Mouse (Mus musculus): ENCODE results near the gene Gm28230. TPM values are rescaled to one million over a fixed set of nuclear protein-coding genes. Genes with fewer than 3 reads are reported as not detected.
A peak's percentile ranks its signal among the peaks of the same experiment; 100 is the strongest.

The Gm28230 gene
- total RNA-seq, 1 experiment from 2014 or later, result not detected

DNA sequence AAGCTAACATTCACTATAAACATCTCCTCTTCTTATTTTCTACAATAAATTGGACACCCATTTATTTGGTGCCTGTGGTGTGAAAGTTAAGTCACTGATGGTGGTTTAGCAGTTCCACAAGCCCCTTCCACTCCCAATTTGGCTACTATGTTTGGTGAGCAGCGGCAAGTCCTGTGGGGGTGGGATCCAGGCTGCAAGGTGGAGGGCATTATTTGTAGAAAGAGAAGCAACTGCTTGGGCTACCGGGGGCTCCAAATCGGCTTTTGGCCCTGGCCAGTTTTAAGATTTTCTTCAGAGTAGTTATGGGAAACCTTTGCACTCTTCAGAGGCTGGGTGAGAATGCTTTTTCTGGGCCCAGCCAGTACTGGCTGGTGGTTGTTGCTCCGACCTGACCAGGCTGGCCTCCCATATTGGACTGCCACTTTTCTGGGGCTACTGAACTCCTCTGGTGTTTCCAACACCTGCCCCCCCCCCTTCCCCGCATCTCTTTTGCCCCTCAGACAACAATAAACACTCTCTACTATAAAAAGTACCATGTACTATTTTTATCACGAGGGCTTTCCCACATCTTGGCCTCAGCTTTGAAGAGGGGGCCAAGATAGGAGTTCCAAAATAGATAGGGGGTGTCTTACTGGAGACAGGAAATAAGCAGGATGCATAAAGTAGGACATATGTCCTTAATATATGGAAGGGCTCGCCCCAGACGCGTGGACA lies 5.4 kb downstream of the Gm28230 start:
- ATAC-seq (replicated peaks in 1 of 2; ENCODE audit: insufficient read depth in 1 of 2, low FRiP score in 2 of 2, low TSS enrichment in 1 of 2, low read depth in 1 of 2, poor library complexity in 2 of 2, severe bottlenecking in 2 of 2), result no peak

DNA sequence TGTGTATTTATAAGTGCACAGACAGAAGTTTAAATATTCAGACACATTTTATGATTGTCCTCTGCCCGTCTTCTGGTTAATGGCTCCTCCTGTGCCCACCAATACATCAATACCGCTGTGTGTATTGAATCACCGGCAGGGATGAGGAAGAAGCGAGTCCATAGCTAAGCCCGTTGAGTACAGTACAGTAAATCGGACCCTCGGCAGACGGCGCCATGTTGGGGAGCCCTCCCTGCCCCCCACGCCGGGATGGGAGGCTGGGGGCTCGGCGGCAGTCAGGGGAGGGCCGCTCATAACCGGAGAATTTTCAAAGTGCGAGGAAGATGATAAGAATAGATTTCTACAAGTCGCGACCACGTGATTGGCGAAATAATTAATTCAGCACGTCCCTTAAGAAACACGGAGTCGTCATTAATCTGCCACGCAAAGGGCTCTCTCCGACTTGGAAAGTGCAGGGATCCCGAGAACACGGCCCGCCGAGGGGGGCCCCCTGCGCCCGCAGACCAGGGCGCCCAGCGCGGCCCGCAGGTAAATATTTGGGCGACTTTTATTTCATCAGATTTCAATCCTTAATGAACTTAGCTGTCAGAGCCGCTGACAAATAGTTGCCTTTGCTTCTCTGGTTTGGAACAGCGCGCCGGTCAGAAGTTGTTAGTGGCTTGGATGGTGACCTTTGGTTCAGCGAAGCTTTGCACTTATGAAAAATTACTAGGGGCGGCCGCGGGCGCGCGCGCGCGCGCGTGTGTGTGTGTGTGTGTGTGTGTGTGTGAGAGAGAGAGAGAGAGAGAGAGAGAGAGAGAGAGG lies 6.2 kb downstream of the Gm28230 start:
- ATAC-seq (replicated peaks in 1 of 2; ENCODE audit: insufficient read depth in 1 of 2, low FRiP score in 2 of 2, low TSS enrichment in 1 of 2, low read depth in 1 of 2, poor library complexity in 2 of 2, severe bottlenecking in 2 of 2), result no peak

DNA sequence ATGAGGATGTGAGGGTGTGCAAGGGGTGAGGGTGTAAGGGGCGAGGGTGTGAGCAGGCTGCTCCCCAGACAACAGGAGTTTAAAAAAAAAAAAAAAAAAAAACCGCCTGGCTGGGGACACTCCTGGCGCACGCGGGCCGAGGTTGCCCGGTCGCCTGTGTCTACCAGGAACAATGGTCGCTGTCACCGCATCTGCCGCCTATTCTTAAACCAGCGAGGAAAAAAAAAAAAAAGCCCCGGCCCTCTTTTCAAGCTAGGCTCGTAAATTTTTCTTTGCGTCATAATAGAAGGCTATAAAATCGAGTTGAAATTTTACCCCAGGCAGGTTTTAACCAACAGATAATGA lies 6.8 kb downstream of the Gm28230 start:
- no peak for ATAC-seq (replicated peaks in 1 of 2; ENCODE audit: insufficient read depth in 1 of 2, low FRiP score in 2 of 2, low TSS enrichment in 1 of 2, low read depth in 1 of 2, poor library complexity in 2 of 2, severe bottlenecking in 2 of 2)

GRCm38 (mm10) chr2:74733765-74734164 lies 7.2 kb downstream of the Gm28230 start:
- no peak for ATAC-seq (replicated peaks in 1 of 2; ENCODE audit: insufficient read depth in 1 of 2, low FRiP score in 2 of 2, low TSS enrichment in 1 of 2, low read depth in 1 of 2, poor library complexity in 2 of 2, severe bottlenecking in 2 of 2)

- ATAC-seq (replicated peaks in 1 of 2; ENCODE audit: insufficient read depth in 1 of 2, low FRiP score in 2 of 2, low TSS enrichment in 1 of 2, low read depth in 1 of 2, poor library complexity in 2 of 2, severe bottlenecking in 2 of 2), result no peak
Observed at GRCm38 (mm10) chr2:74734451-74734850, 7.9 kb downstream of the Gm28230 start.

- no peak for ATAC-seq (replicated peaks in 1 of 2; ENCODE audit: insufficient read depth in 1 of 2, low FRiP score in 2 of 2, low TSS enrichment in 1 of 2, low read depth in 1 of 2, poor library complexity in 2 of 2, severe bottlenecking in 2 of 2)
Observed at GRCm38 (mm10) chr2:74734996-74735811, 8.7 kb downstream of the Gm28230 start.

GRCm38 (mm10) chr2:74735851-74736687 lies 9.5 kb downstream of the Gm28230 start:
- no peak; a peak in 1 of 4 replicates for ATAC-seq (replicated peaks in 1 of 2; ENCODE audit: insufficient read depth in 1 of 2, low FRiP score in 2 of 2, low TSS enrichment in 1 of 2, low read depth in 1 of 2, poor library complexity in 2 of 2, severe bottlenecking in 2 of 2)

- ATAC-seq (replicated peaks in 1 of 2; ENCODE audit: insufficient read depth in 1 of 2, low FRiP score in 2 of 2, low TSS enrichment in 1 of 2, low read depth in 1 of 2, poor library complexity in 2 of 2, severe bottlenecking in 2 of 2), result no peak
Observed at GRCm38 (mm10) chr2:74736688-74737577, 10.4 kb downstream of the Gm28230 start.

GRCm38 (mm10) chr2:74737578-74738070 lies 11.1 kb downstream of the Gm28230 start:
- ATAC-seq (replicated peaks in 1 of 2; ENCODE audit: insufficient read depth in 1 of 2, low FRiP score in 2 of 2, low TSS enrichment in 1 of 2, low read depth in 1 of 2, poor library complexity in 2 of 2, severe bottlenecking in 2 of 2), result no peak

DNA sequence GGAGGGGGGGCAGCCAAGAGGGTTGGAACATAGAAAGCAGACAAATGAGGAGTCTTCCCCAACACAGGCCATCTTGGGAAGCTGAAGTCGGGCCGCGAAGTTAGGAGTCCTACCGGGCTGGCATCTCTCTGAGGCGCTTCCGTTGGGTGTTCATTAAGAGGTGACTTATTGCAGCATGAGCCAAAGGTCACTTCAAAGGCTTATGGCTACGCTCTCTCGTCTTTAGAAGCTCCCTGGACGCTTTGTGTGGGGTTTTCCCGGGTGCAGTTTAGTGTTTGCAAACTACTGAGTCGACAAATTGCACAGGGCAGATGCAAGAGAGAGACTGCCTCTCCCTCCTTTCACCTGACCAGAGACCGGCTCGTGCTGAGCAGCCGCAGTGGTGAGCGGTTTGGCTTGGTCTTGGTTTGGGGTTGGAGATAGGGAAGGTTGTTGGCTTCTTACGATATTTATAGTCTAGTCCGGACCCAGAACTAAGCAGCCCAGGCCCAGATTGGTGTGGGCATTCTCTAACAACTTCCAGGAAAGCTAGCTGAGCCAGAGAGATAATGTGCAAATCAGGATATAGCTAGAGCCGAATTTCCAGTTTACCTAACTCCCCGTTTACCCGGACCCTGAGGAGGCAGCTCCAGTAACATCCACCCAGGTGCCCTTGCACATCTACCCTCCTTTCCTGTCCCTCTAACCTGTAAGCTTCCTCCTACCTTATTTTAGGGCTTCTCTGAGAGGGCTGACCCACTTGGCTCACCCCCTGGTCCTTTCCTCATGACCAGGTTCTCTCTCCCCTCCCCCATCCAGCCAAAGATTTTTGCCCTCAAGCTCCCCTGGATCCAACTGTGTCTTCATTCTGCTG lies 12.3 kb downstream of the Gm28230 start:
- ATAC-seq (replicated peaks in 1 of 2; ENCODE audit: insufficient read depth in 1 of 2, low FRiP score in 2 of 2, low TSS enrichment in 1 of 2, low read depth in 1 of 2, poor library complexity in 2 of 2, severe bottlenecking in 2 of 2), result no peak

GRCm38 (mm10) chr2:74739476-74739800 lies 12.9 kb downstream of the Gm28230 start:
- ATAC-seq (replicated peaks in 1 of 2; ENCODE audit: insufficient read depth in 1 of 2, low FRiP score in 2 of 2, low TSS enrichment in 1 of 2, low read depth in 1 of 2, poor library complexity in 2 of 2, severe bottlenecking in 2 of 2), result no peak

- ATAC-seq (replicated peaks in 1 of 2; ENCODE audit: insufficient read depth in 1 of 2, low FRiP score in 2 of 2, low TSS enrichment in 1 of 2, low read depth in 1 of 2, poor library complexity in 2 of 2, severe bottlenecking in 2 of 2), result no peak
Observed at GRCm38 (mm10) chr2:74739869-74740268, 13.3 kb downstream of the Gm28230 start.

DNA sequence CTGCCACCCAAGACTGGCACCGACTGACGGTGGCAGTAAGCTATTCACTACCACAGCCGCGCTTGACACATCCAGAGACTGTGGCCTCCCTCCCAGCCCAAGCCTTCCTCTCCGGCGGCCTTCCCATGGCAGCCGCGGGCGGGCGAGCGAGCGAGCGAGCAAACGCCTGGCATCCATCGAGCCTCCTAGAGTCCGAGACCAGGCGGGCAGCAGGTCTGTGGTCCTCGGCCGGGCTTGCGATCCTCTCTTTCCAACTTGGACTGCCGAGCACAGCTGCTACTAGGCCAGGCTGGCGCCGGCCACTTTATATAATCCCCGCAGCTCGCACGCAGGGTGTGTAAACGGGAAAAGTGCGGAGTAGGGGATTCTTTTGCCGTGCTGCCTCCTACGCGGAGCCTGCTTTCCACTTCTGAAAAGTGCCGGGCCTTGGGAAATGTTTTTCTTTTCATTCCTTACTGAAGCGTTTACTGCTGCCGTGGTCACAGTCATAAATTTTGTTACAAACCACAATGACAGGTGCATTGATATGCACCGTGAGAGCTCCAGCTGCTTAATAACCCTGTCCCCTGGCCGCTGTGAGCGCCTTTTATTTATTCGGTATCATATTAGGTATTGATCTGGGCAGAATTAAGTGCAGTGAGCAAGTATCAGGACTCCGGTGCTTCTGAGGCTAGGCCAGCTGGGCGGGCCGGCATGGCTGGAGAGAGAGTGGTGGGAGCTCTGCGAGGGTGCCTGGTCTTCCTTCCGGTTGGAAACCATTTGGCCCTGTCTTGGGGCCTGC lies 14.0 kb downstream of the Gm28230 start:
- ATAC-seq (replicated peaks in 1 of 2; ENCODE audit: insufficient read depth in 1 of 2, low FRiP score in 2 of 2, low TSS enrichment in 1 of 2, low read depth in 1 of 2, poor library complexity in 2 of 2, severe bottlenecking in 2 of 2), result 0 out of 4 replicates have a peak, but pooled peaks of 1 of the 2 experiments have one; percentile 23

- no peak for ATAC-seq (replicated peaks in 1 of 2; ENCODE audit: insufficient read depth in 1 of 2, low FRiP score in 2 of 2, low TSS enrichment in 1 of 2, low read depth in 1 of 2, poor library complexity in 2 of 2, severe bottlenecking in 2 of 2)
Observed at GRCm38 (mm10) chr2:74741252-74741978, 14.9 kb downstream of the Gm28230 start.
